Mouse (Mus musculus) adrenal gland (tissue): Measurements from ENCODE around the gene Magea10.

Experiments
- intact Hi-C: fragments of 180-260 bp; cut with DNase I; formaldehyde crosslinking; loops from one replicate; pipeline ENCODE4 v1.15.1; 2025
- long read RNA-seq, 2 experiments: library from polyadenylated mRNA; unstranded; transcript quantifications; one replicate each; pipeline ENCODE4 v2.0.0; 2020; ENCODE audit warnings: borderline replicate concordance in 1 of 2; ENCODE audit not compliant: insufficient replicate concordance in 1 of 2

Magea10 gene
- long read RNA-seq, experiment 1 = 0 reads
- long read RNA-seq, experiment 2 = 0 reads

DNA sequence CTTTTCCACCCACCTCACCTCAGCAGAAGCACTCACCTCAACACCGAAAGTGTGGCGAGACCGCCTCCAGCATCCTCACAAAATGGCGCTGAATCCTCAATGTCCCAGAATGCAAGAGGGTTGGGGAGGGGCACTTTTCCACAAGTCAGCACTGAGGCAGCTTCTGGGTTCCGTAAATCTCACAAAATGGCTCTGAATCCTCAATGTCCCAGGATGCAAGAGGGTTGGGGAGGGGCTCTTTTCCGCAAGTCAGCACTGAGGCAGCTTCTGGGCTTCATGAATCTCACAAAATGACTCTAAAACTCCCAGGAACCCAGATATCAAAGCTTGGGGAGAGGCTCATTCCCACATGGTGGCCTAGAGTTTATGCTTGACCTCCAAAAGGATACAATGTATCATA, at the start of gene Magea10:
Magea10 (minus strand) TSS at position 101 of the 400 bp plus-strand sequence.
- intact Hi-C loops = no loop called here

DNA sequence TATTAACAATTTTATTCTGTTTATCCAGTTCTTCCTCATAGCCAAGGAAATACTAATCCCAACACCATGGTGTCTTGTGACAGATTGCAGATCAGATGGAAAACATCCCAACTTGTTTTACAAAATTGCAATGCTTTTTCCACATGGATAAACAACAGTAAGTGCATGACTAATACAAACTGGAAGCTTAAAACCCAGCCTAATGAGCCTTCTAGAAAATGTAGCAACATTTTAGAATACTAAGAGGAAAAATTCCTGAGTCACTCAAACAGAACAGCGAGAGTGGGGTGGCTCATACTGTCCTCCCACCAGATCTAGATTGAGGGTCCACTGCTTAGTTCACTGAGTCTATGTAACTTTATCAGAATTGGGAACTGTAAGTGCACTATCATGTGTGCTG, 4.7 kb downstream of the Magea10 start:
- intact Hi-C loops = no loop called here
